Mouse (Mus musculus): ENCODE data around the gene Ccsap.

Ccsap gene

GRCm38 (mm10) chr8:123877865-123878264 is 17.9 kb upstream of the Ccsap start:
- DNase-seq = no peak

GRCm38 (mm10) chr8:123874324-123874723 is 14.3 kb upstream of the Ccsap start:
- DNase-seq = no peak

GRCm38 (mm10) chr8:123873364-123873763 is 13.4 kb upstream of the Ccsap start:
- DNase-seq = no peak

- DNase-seq = no peak
These were observed 12.0 kb upstream of the Ccsap start for GRCm38 (mm10) chr8:123872048-123872447.

- no peak for DNase-seq
These were observed 7.0 kb upstream of the Ccsap start for GRCm38 (mm10) chr8:123866971-123867370.

- no peak for DNase-seq
These were observed 5.8 kb upstream of the Ccsap start for GRCm38 (mm10) chr8:123865786-123866185.

- no peak for DNase-seq
These were observed 377 bp upstream of the Ccsap start for GRCm38 (mm10) chr8:123860386-123860785.

- peak; percentile 94 for DNase-seq
These were observed 915 bp downstream of the Ccsap start for GRCm38 (mm10) chr8:123858941-123859647.

GRCm38 (mm10) chr8:123858574-123858940 is 1.5 kb downstream of the Ccsap start:
- DNase-seq = no peak

- DNase-seq = no peak
These were observed 2.6 kb downstream of the Ccsap start for GRCm38 (mm10) chr8:123857361-123857760.

GRCm38 (mm10) chr8:123854733-123855475 is 5.1 kb downstream of the Ccsap start:
- DNase-seq = no peak

- DNase-seq = no peak
These were observed 5.8 kb downstream of the Ccsap start for GRCm38 (mm10) chr8:123854252-123854651.

GRCm38 (mm10) chr8:123851590-123851989 is 8.4 kb downstream of the Ccsap start:
- no peak for DNase-seq

- DNase-seq = no peak
These were observed 10.7 kb downstream of the Ccsap start for GRCm38 (mm10) chr8:123849352-123849751.

GRCm38 (mm10) chr8:123847546-123847945 is 12.5 kb downstream of the Ccsap start:
- DNase-seq = peak; percentile 56

GRCm38 (mm10) chr8:123846509-123846908 is 13.5 kb downstream of the Ccsap start:
- no peak for DNase-seq

- no peak for DNase-seq
These were observed 14.0 kb downstream of the Ccsap start for GRCm38 (mm10) chr8:123845991-123846390.

GRCm38 (mm10) chr8:123845114-123845513 is 14.9 kb downstream of the Ccsap start:
- DNase-seq = no peak

- DNase-seq = no peak
These were observed 15.7 kb downstream of the Ccsap start for GRCm38 (mm10) chr8:123844341-123844740.

- DNase-seq = no peak
These were observed 17.9 kb downstream of the Ccsap start for GRCm38 (mm10) chr8:123842086-123842485.

- no peak for DNase-seq
These were observed 19.2 kb downstream of the Ccsap start for GRCm38 (mm10) chr8:123840578-123841345.

GRCm38 (mm10) chr8:123838496-123838895 is 21.5 kb downstream of the Ccsap start:
- DNase-seq = no peak

GRCm38 (mm10) chr8:123836354-123836753 is 23.7 kb downstream of the Ccsap start:
- no peak for DNase-seq

- DNase-seq = peak; percentile 82
These were observed 24.6 kb downstream of the Ccsap start for GRCm38 (mm10) chr8:123835451-123835850.

Data from cerebellum, adult 8-10 months (tissue).